Mouse (Mus musculus): Measurements from ENCODE around the gene Obp2a.
"Not testable (repeated sequence)": the region's sequence is repeated elsewhere in the genome, so short reads cannot be mapped to it uniquely, and the experiment has no call there.

Gene Obp2a

GRCm38 (mm10) chr2:25699743-25700142 lies at the start of gene Obp2a:
Gene Obp2a (plus strand): TSS chr2:25700043.
- not testable (repeated sequence) for DNase-seq

DNA sequence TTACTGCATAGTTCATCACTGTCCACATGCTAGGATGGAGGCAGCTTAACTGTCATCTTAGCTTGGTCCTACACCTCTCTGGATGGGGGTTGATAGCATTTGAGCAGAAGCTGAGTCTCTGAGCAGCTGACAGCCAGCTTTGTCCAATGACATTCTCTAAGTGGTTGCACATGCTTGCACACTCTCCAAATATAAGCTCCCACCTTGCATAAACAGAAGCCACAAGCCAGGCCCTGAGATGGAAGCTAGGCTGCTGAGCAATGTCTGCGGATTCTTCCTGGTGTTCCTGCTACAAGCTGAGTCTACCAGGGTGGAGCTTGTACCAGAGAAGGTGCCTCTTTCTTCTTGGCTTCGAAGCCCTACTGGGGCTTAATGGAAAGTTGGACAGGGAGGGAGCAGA lies 46.9 kb upstream of the Obp2a start, which contains the start of gene Lcn8:
Gene Lcn8 (plus strand): TSS at position 219 of the 400 bp plus-strand sequence.
- no peak for DNase-seq

DNA sequence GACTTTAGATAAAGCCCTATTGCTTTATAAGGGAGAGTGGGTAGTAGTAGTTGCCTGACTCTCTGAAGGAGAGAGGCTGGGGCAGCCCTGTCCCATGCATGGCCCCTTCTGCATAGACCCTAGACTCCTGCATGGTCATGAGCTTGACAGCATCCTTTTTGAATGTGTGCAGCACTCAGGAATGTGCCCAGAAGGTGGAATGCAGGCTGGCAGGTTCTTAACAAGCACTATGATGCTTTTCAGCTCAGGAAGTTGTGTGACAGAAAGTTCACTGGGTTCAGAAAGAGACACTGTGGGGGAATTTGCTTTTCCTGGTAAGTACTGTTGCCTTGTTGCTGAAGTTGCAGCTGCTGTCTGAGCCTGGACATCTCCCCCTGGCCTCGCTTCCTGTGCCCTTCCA lies 45.3 kb upstream of the Obp2a start:
- DNase-seq = no peak

GRCm38 (mm10) chr2:25656691-25657090 lies 43.2 kb upstream of the Obp2a start:
- DNase-seq = no peak

GRCm38 (mm10) chr2:25657246-25657645 lies 42.6 kb upstream of the Obp2a start:
- no peak for DNase-seq

- DNase-seq = no peak
These were observed 42.2 kb upstream of the Obp2a start, which contains the start of gene Lcn5 for GRCm38 (mm10) chr2:25657652-25658051. Gene Lcn5 (plus strand): TSS chr2:25657952.

DNA sequence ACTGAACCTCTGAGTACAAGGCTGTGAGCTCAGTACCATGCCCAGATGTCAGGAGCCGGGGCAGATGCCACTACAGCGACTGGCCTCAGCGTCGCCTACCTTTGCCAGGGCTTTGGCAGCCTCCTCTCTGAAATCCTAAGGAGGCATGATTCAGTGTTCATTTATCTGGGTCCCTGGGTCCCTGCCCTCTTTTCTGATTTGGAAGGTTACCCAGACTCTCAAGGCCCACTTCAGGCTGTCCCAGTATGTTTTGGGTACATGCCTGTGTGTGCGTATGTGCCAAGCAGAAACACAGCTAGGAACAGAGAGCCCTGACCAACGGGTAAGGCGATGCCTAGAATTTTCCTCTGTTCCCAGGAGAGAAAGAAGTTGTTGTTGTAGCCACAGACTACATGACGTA lies 39.6 kb upstream of the Obp2a start:
- no peak for DNase-seq

DNA sequence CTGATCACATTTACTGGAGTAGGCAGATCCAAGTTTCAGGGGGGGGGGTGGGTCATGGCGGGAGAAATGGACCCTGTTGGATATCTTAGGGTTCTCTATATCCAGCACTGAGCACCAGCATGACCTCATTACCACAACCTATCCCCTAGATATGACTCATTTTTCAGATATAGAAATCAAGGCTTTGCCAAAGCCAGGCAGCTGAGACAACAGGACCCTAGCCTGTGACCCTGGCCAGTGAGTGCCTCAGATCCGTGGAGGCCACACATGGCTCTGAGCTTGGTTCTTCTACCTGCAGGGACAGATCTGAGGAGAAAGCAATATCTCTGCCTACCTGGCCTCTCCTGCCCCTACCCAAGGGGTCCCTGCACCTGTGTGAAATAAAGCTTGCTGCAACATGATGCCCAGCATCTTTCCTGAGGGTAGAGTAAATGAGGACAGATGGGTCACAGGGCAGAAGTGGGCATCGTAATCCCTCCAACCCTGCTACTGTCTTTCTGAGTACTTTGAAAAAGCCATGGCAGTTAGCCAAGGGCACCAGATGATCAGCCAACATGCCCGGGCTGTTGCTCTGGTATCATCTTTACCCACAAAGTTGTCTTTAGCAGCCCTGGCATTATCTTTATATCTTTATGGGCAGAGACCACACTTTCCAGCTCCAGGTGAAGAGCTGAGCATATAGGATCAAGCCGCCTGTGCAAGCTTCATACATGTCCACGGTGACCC lies 38.4 kb upstream of the Obp2a start:
- no peak for DNase-seq

- DNase-seq = peak; percentile 83
These were observed 36.3 kb upstream of the Obp2a start for GRCm38 (mm10) chr2:25663511-25663910.

GRCm38 (mm10) chr2:25664125-25664524 lies 35.7 kb upstream of the Obp2a start:
- no peak for DNase-seq

DNA sequence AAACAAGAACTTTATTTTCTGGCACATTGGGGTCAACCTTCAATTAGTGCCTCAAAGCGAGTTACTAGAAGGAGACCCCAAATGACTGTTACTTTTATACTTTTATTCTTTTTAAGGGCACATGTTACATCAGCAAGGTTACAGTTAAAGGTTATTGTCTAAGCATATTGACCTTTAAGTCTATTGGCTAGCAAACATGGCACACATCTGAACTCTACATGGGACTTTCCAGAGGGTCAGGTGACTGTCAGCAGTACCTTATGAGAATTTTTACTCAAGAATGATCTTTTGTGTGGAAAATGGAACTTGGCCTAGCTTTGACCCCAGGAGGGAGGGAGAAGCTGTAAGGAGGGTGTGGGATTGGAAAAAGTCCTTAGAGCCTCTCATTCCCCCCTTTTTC lies 33.3 kb upstream of the Obp2a start:
- no peak for DNase-seq

DNA sequence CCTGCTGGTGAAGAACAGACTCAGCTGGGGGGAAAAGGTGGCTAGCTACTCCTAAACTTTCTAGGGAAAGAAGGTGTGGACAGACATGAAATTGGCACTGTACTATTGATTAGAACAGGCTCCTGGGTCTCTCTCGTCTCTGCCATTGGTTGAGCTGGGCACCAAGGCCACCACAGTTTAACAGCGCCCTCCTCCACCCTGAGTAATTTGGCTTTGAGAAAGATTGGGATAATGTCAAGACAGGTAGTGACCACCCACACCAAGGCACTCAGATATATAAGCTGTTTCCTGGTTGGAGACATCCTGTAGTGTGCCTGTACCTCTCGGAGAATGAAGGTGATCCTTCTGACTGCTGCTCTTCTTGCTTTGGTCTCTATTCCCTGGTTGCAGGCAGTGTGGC lies 23.4 kb upstream of the Obp2a start, which contains the start of gene Lcn6:
Gene Lcn6 (plus strand): TSS at position 301 of the 400 bp plus-strand sequence.
- no peak for DNase-seq

- peak; percentile 71 for DNase-seq
These were observed 20.3 kb upstream of the Obp2a start for GRCm38 (mm10) chr2:25679559-25679958.

DNA sequence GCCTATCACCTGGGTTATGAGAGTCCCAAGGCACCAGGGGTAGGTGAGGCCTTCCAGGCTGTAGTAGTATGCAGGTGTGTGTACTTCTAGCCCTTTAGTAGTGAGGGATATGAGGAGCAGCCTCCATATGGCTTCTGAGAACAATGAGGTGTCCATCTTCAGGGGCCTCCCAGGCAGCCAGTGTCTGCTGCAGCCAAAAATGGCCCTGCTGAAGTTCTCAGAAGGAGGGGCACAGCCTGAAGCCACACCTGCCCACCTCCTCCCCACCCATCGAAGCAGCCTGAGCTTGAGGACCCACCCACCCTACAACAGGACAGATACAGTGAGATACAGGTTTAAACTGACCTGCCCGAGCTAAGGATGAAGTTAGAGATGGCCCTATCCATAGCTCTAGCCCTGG lies 17.4 kb upstream of the Obp2a start, which contains the start of gene Lcn10:
Gene Lcn10 (plus strand): TSS at position 301 of the 400 bp plus-strand sequence.
- no peak for DNase-seq

GRCm38 (mm10) chr2:25686941-25687340 lies 12.9 kb upstream of the Obp2a start:
- DNase-seq = no peak

GRCm38 (mm10) chr2:25694605-25695004 lies 5.2 kb upstream of the Obp2a start:
- peak; percentile 66 for DNase-seq

DNA sequence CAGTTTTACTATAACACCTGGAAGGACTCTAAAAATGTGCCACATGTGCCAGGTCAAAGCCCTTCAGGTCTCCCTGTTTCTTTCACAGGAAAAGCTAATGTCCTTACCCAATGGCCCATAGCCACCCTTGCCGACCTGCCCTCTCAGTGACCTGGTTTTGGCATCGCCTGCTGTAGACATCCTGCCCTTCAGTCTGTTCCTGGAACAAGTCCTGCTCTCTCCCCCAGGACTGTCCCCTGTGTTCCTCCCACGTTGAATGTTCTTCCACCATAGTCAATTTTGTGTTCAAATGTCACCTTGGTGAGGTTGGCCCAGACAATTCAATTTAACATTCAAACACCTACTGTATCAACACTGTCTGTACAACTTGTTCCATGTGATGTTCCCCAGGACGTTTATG lies 2.9 kb upstream of the Obp2a start:
- DNase-seq = no peak

GRCm38 (mm10) chr2:25698696-25699095 lies 1.1 kb upstream of the Obp2a start:
- no peak for DNase-seq

DNA sequence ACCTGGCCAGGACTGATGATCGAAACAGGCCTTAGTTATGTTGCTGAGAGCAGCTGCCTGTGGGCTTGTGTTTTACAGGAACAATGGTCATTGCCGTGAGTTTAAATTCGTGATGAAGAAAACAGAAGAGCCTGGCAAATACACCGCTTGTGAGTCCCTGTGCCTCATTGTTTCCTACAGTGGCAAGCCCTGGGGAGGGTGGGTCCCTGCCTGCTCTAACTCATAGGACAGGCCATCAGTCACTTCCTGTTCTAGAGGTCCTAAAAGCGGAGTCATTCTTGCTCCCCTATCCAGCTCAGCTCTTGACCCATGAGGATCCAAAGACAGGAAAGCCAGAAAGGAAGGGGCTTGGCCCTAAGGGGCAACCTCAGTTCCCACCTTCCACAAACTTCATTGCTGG lies 1.2 kb downstream of the Obp2a start:
- DNase-seq = no peak

- DNase-seq = no peak
These were observed 3.9 kb downstream of the Obp2a start for GRCm38 (mm10) chr2:25703706-25704105.

DNA sequence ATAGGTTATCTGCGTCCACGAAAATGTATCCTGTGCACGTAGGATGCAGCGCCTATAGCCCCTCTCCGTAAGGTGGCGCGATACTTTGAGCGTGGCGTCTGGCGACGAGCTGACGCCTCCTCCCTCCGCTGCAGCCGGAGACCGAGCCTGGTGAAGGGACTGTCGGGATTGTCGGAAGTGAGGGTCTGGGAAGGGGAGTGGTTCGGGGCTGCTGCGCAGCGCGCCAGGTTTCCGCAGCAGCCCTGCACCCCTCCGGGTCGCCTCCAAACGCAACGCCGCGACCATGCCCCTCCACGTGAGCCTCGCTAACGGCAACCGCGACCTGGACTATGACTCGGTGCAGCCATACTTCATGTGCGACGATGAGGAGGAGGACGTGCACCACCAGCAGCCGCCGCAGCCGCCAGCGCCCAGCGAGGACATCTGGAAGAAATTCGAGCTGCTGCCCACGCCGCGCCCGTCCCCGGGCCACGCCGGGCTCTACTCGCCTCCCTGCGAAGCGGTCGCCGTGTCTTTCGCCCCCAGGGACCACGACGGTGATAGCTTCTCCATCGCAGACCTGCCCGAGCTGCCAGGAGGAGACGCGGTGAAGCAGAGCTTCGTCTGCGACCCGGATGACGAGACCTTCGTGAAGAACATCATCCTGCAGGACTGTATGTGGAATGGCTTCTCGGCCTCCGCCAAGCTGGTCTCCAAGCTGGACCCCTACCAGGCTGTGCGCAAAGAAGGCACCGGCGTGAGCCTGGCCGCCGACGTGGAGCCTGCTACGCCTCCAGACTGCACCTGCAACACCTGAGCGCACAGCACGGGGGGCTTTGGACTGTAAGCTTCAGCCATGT lies 7.0 kb downstream of the Obp2a start, which contains the start of gene Bmyc:
Gene Bmyc (plus strand): TSS at position 97 of the 839 bp plus-strand sequence.
- peak; percentile 87 for DNase-seq

DNA sequence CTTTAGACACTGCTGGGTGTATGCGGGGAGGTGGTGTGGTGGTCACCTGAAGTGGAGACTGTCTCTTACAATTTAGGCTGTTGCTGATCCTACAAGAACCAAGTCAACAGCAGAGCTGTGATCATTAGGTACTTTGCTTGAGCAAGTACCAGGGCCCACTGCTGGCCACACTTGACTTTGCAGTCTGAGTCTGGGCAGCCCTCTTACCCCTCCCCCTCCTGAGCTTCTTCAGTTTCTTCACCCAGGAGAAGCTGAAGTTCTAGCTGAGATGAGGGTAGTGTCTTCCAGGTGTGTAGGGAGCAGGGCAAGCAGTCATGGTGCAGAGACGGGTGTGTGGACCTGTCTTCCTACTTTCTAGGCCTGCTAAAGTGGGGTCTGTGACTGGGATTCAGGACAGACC lies 8.3 kb downstream of the Obp2a start:
- peak; percentile 45 for DNase-seq

DNA sequence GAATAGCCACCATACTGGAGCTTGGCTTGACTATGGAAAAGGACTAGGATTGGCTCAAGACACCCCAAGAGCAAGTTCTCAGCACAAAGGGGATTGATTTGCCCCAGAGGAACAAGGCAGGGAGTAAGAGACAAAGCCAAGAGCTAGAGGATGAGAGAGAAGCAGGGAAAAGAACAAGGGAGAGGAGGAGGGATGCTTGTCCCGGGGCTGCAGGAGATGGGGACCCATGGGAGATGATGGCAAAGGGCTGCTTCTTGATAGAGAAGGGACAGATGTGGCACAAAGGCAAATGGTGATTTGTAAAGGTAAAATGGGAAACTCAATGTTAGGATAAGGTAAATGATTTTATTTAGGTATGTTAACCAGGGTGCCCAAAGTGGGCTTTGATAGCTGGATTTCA lies 9.2 kb downstream of the Obp2a start:
- DNase-seq = not testable (repeated sequence)

- DNase-seq = not testable (repeated sequence)
These were observed 9.9 kb downstream of the Obp2a start for GRCm38 (mm10) chr2:25709791-25710190.
